Mouse (Mus musculus) kidney, adult 10 weeks (tissue): ENCODE measurements around the gene Stpg2. TPM values are rescaled to one million over a fixed set of nuclear protein-coding genes. Genes with fewer than 3 reads are reported as not detected.

Source experiments
- polyA plus RNA-seq: library from polyadenylated mRNA; stranded (reverse); fragments of 350-450 nt; fragmentation: Illumina TruSeq; extraction: RNeasy Lipid Tissue Mini Kit (QIAGEN cat#74804); gene quantifications from one replicate; pipeline ENCODE4 v1.2.3, GENCODE M21; 2014; ENCODE audit warnings: low read depth, low replicate concordance

Stpg2 gene
- 0.44 TPM for polyA plus RNA-seq

GRCm38 (mm10) chr3:139205444-139205998, at the start of gene Stpg2:
Stpg2 (plus strand) TSS chr3:139205694.

Other genes starting within 250 kb of the Stpg2 start
- gene Rap1gds1, start 130.5 kb upstream of the Stpg2 start, polyA plus RNA-seq = 57.3 TPM